Mouse (Mus musculus) mature B cell (primary cell): ENCODE results near the gene Ccdc74a.
"Not testable (repeated sequence)": the region's sequence is repeated elsewhere in the genome, so short reads cannot be mapped to it uniquely, and the experiment has no call there.

Source experiments
- in situ Hi-C: fragments of 300-500 bp; cut with MboI; formaldehyde crosslinking; loops from 2 replicates; pipeline ENCODE4 v1.14.3; 2019

The Ccdc74a gene

GRCm38 (mm10) chr16:17646310-17647114 is at the start of gene Ccdc74a:
TSS of gene Ccdc74a (plus strand) at chr16:17646470.
- in situ Hi-C loops: no loop called here

- in situ Hi-C loops: no loop called here
These were observed 45.2 kb upstream of the Ccdc74a start for GRCm38 (mm10) chr16:17600944-17601562.

GRCm38 (mm10) chr16:17604941-17605340 is 41.3 kb upstream of the Ccdc74a start:
- in situ Hi-C loops: no loop called here

GRCm38 (mm10) chr16:17605684-17606083 is 40.6 kb upstream of the Ccdc74a start:
- in situ Hi-C loops: no loop called here

GRCm38 (mm10) chr16:17611383-17611782 is 34.9 kb upstream of the Ccdc74a start:
- in situ Hi-C loops: no loop called here

- in situ Hi-C loops: not testable (repeated sequence)
These were observed 31.5 kb upstream of the Ccdc74a start for GRCm38 (mm10) chr16:17614740-17615139.

GRCm38 (mm10) chr16:17616212-17616611 is 30.1 kb upstream of the Ccdc74a start:
- in situ Hi-C loops: no loop called here

- in situ Hi-C loops: no loop called here
These were observed 28.2 kb upstream of the Ccdc74a start for GRCm38 (mm10) chr16:17617922-17618565.

- in situ Hi-C loops: no loop called here
These were observed 26.8 kb upstream of the Ccdc74a start, which contains the start of gene Smpd4 for GRCm38 (mm10) chr16:17619198-17620105. TSS of gene Smpd4 (plus strand) at chr16:17619354.

- in situ Hi-C loops: no loop called here
These were observed 24.3 kb upstream of the Ccdc74a start for GRCm38 (mm10) chr16:17621936-17622335.

GRCm38 (mm10) chr16:17625488-17626268 is 20.6 kb upstream of the Ccdc74a start:
- in situ Hi-C loops: no loop called here

GRCm38 (mm10) chr16:17626269-17626555 is 20.1 kb upstream of the Ccdc74a start:
- in situ Hi-C loops: no loop called here

- in situ Hi-C loops: no loop called here
These were observed 13.7 kb upstream of the Ccdc74a start for GRCm38 (mm10) chr16:17632580-17632979.

- in situ Hi-C loops: no loop called here
These were observed 12.6 kb upstream of the Ccdc74a start for GRCm38 (mm10) chr16:17633481-17634181.

GRCm38 (mm10) chr16:17636904-17637303 is 9.4 kb upstream of the Ccdc74a start:
- in situ Hi-C loops: no loop called here

GRCm38 (mm10) chr16:17637610-17638009 is 8.7 kb upstream of the Ccdc74a start:
- in situ Hi-C loops: no loop called here

- in situ Hi-C loops: no loop called here
These were observed 8.1 kb upstream of the Ccdc74a start for GRCm38 (mm10) chr16:17638036-17638628.

- in situ Hi-C loops: no loop called here
These were observed 7.2 kb upstream of the Ccdc74a start for GRCm38 (mm10) chr16:17639081-17639480.

GRCm38 (mm10) chr16:17639951-17640350 is 6.3 kb upstream of the Ccdc74a start:
- in situ Hi-C loops: no loop called here

GRCm38 (mm10) chr16:17640706-17641105 is 5.6 kb upstream of the Ccdc74a start:
- in situ Hi-C loops: no loop called here
